Mouse (Mus musculus) lung, embryonic 16.5 days (tissue): Measurements from ENCODE around the gene Rundc1. TPM values are rescaled to one million over a fixed set of nuclear protein-coding genes. Genes with fewer than 3 reads are reported as not detected.
"Not testable (repeated sequence)": the region's sequence is repeated elsewhere in the genome, so short reads cannot be mapped to it uniquely, and the experiment has no call there.

Experiments used
- ATAC-seq: fragments of 200-750 bp; cut with Nextera tagmentation; 2 replicates; pipeline ENCODE4 v1.8.0; 2017; ENCODE audit warnings: low read depth, mild to moderate bottlenecking, moderate library complexity
- H3K27ac ChIP-seq: fragments of 300-500 bp; sonication (generic); 2 replicates; pipeline ENCODE4 v1.5.1; 2014; ENCODE audit warnings: mild to moderate bottlenecking, control low read depth, low read length
- H3K27me3 ChIP-seq: fragments of 300-500 bp; sonication (generic); 2 replicates; pipeline ENCODE4 v1.6.1; 2014; ENCODE audit warnings: low read depth, low read length, mixed read lengths; ENCODE audit not compliant: control insufficient read depth, insufficient read depth
- H3K36me3 ChIP-seq: fragments of 300-500 bp; sonication (generic); 2 replicates; pipeline ENCODE4 v1.6.1; 2014; ENCODE audit warnings: low read length; ENCODE audit not compliant: control insufficient read depth, insufficient read depth
- H3K4me1 ChIP-seq: fragments of 300-500 bp; sonication (generic); replicated peaks from 2 replicates; pipeline ENCODE4 v1.6.1; 2014; ENCODE audit warnings: low read length, mixed read lengths; ENCODE audit not compliant: control insufficient read depth, insufficient read depth
- H3K4me2 ChIP-seq: fragments of 300-500 bp; sonication (generic); 2 replicates; pipeline ENCODE4 v1.6.1; 2014; ENCODE audit warnings: low read depth, low read length, control low read depth
- H3K4me3 ChIP-seq: fragments of 300-500 bp; sonication (generic); 2 replicates; pipeline ENCODE4 v1.5.1; 2014; ENCODE audit warnings: mild to moderate bottlenecking, low read length, control low read depth
- H3K9ac ChIP-seq: fragments of 300-500 bp; sonication (generic); 2 replicates; pipeline ENCODE4 v1.6.1; 2014; ENCODE audit warnings: low read length, control low read depth
- H3K9me3 ChIP-seq: fragments of 300-500 bp; sonication (generic); 2 replicates; pipeline ENCODE4 v1.6.1; 2016; ENCODE audit warnings: low read length; ENCODE audit not compliant: control insufficient read depth
- WGBS: fragments of 180-500 bp; shearing (Covaris S2); extraction: QIAGEN DNeasy Blood & Tissue Kit; methylation state at CpG from one replicate; pipeline ENCODE4 v1.1.7; 2014; 5-methylcytosine and 5-hydroxymethylcytosine counted together
- polyA plus RNA-seq: library from polyadenylated mRNA; unstranded; fragments of >200 nt; fragmentation: Nextera tagmentation; extraction: Ambion mirVana; gene quantifications from 2 replicates; pipeline ENCODE4 v1.2.1, GENCODE M21; 2015

The Rundc1 gene
- polyA plus RNA-seq, 1 experiment from 2014 or later = 19.9 TPM

DNA sequence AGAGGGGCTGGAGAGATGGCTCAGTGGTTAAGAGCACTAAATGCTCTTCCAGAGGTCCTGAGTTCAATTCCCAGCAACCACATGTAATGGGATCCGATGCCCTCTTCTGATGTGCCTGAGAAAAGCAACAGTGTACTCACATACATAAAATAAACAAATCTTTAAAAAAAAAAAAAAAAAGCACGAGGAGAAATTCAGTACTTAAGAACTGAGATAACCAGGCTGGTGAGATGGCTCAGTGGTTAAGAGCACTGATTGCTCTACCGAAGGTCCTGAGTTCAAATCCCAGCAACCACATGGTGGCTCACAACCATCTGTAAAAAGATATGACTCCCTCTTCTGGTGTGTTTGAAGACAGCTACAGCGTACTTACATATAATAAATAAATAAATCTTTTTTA is 24.7 kb downstream of the Rundc1 start:
- WGBS = 64% methylated on average over 4 of the region's 4 CpGs
- H3K4me2 ChIP-seq, H3K36me3 ChIP-seq, H3K27ac ChIP-seq, ATAC-seq, H3K9me3 ChIP-seq, H3K27me3 ChIP-seq, H3K9ac ChIP-seq, H3K4me3 ChIP-seq: not testable (repeated sequence)
- peaks cover 15% of the 10 kb centered on the region; the same call in 1 of the 2 replicates for H3K4me1 ChIP-seq

DNA sequence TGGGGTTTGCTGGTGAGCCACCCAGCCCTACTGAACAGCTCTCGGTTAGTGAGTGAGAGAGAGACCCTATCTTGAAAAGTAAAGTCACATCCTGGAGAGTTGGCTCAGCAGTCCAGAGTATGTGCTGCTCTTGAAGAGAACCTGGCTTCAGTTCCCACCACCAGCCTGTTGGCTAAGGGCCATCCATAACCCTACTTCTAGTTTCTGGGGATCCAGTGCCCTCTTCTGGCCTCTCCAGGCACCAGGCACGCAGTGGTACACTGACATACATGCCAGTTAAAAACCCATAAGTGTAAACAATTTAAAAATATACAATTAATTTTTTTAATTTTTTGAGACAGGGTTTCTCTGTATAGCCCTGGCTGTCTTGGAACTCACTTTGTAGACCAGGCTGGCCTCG is 25.5 kb downstream of the Rundc1 start:
- WGBS = 78% methylated on average over 3 of the region's 3 CpGs
- H3K9ac ChIP-seq = no peak overlapping the region
- H3K4me3 ChIP-seq = no peak overlapping the region

GRCm38 (mm10) chr11:101451536-101451935 is 26.7 kb downstream of the Rundc1 start:
- 88% methylated on average over 10 of the region's 10 CpGs for WGBS
- Histone ChIP-seq H3K36me3 (no peaks in the 10 kb centered on the region; the same call in 1 of the 2 replicates), H3K27ac (no peak overlapping the region), H3K9me3 (no peaks in the 10 kb centered on the region), H3K27me3 (no peaks in the 10 kb centered on the region), H3K4me1 (peaks cover 14% of the 10 kb centered on the region; the same call in 1 of the 2 replicates), H3K4me3 (no peak overlapping the region), H3K9ac (no peak overlapping the region), H3K4me2 (no peak overlapping the region)
- ATAC-seq = no peak

More for the DNA sequence above, 25.5 kb downstream of the Rundc1 start:
- peaks cover 14% of the 10 kb centered on the region; the same call in 1 of the 2 replicates for H3K4me1 ChIP-seq
- H3K36me3 ChIP-seq = peaks cover 4% of the 10 kb centered on the region
- H3K27ac ChIP-seq = no peak overlapping the region
- no peak overlapping the region for H3K4me2 ChIP-seq
- no peak for ATAC-seq
- no peaks in the 10 kb centered on the region for H3K9me3 ChIP-seq
- H3K27me3 ChIP-seq = no peaks in the 10 kb centered on the region

GRCm38 (mm10) chr11:101452093-101452774 is 27.3 kb downstream of the Rundc1 start:
- H3K4me1 ChIP-seq = peaks cover 14% of the 10 kb centered on the region; the same call in 1 of the 2 replicates
- no peak overlapping the region for H3K4me3 ChIP-seq
- no peak overlapping the region for H3K4me2 ChIP-seq
- no peak for ATAC-seq
- H3K27ac ChIP-seq = no peak overlapping the region
- WGBS = 57% methylated on average over 10 of the region's 10 CpGs
- H3K36me3 ChIP-seq = no peaks in the 10 kb centered on the region
- H3K9ac ChIP-seq = no peak overlapping the region
- no peaks in the 10 kb centered on the region for H3K27me3 ChIP-seq
- H3K9me3 ChIP-seq = no peaks in the 10 kb centered on the region

GRCm38 (mm10) chr11:101454702-101455101 is 29.8 kb downstream of the Rundc1 start:
- Histone ChIP-seq H3K27me3 (no peaks in the 10 kb centered on the region), H3K4me3 (no peak overlapping the region), H3K27ac (peak overlapping the region; percentile 10; the same call in 1 of the 2 replicates), H3K4me2 (no peak overlapping the region), H3K36me3 (0 out of 2 replicates have a peak, but pooled peaks cover 2% of the 10 kb centered on the region), H3K9me3 (no peaks in the 10 kb centered on the region), H3K4me1 (peaks cover 4% of the 10 kb centered on the region; the same call in 1 of the 2 replicates), H3K9ac (no peak overlapping the region)
- WGBS = 63% methylated on average over 6 of the region's 6 CpGs
- no peak for ATAC-seq

DNA sequence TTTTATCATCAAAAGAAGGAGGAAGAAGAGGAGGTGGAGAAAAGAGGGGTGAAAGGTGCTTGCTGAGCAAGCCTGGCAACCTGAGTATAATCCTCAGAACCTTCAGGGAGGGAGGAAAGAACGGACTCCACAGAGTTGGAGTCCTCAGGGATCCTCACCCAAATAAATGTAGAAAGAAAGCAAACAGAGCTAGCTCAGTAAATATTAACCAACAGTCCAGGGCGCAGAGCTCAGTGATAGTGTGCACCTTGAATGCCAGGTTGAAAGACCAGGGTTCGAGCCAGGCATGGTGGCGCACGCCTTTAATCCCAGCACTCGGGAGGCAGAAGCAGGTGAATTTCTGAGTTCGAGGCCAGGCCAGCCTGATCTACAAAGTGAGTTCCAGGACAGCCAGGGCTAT is 30.7 kb downstream of the Rundc1 start:
- Histone ChIP-seq H3K27me3 (no peaks in the 10 kb centered on the region), H3K27ac (no peak overlapping the region), H3K36me3 (0 out of 2 replicates have a peak, but pooled peaks cover 7% of the 10 kb centered on the region), H3K4me2 (no peak overlapping the region), H3K9me3 (no peaks in the 10 kb centered on the region), H3K4me3 (no peak overlapping the region), H3K4me1 (peaks cover 4% of the 10 kb centered on the region; the same call in 1 of the 2 replicates), H3K9ac (no peak overlapping the region)
- ATAC-seq = no peak
- 69% methylated on average over 7 of the region's 7 CpGs for WGBS

GRCm38 (mm10) chr11:101457631-101458030 is 32.7 kb downstream of the Rundc1 start:
- peaks cover 7% of the 10 kb centered on the region; the same call in 1 of the 2 replicates for H3K4me1 ChIP-seq
- 0 out of 2 replicates have a peak, but pooled peaks cover 7% of the 10 kb centered on the region for H3K36me3 ChIP-seq
- no peaks in the 10 kb centered on the region for H3K9me3 ChIP-seq
- H3K9ac ChIP-seq = no peak overlapping the region
- 89% methylated on average over 9 of the region's 9 CpGs for WGBS
- no peak overlapping the region for H3K4me3 ChIP-seq
- no peak for ATAC-seq
- H3K27me3 ChIP-seq = no peaks in the 10 kb centered on the region
- no peak overlapping the region for H3K4me2 ChIP-seq
- H3K27ac ChIP-seq = no peak overlapping the region

- 81% methylated on average over 12 of the region's 12 CpGs for WGBS
- H3K27ac ChIP-seq = no peak overlapping the region
- no peaks in the 10 kb centered on the region for H3K27me3 ChIP-seq
- peaks cover 9% of the 10 kb centered on the region; the same call in 1 of the 2 replicates for H3K4me1 ChIP-seq
- no peak overlapping the region for H3K4me3 ChIP-seq
- H3K36me3 ChIP-seq = 0 out of 2 replicates have a peak, but pooled peaks cover 7% of the 10 kb centered on the region
- no peak for ATAC-seq
- no peaks in the 10 kb centered on the region for H3K9me3 ChIP-seq
- no peak overlapping the region for H3K4me2 ChIP-seq
- no peak overlapping the region for H3K9ac ChIP-seq
Observed at GRCm38 (mm10) chr11:101458217-101458616, 33.3 kb downstream of the Rundc1 start.

DNA sequence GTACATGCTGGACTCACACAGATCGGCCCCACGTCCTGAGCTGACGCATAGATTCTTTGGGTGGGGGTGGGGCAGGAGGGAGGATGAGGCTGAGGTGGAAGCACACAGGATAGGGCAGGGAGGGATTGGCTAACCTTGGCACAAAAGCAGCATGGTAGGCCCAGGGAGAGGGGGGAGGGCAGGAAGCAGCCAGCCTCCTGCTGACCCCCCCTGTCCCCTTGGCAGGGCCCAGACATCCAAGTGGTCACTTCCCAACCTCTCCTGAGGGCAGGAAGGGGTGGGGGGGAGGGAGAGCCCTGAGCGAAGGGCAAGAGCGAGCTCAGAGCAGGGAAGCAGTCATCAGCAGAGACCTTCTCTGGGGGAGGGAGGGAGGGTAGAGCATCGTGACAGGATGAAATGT is 34.8 kb downstream of the Rundc1 start:
- Histone ChIP-seq H3K36me3 (0 out of 2 replicates have a peak, but pooled peaks cover 7% of the 10 kb centered on the region), H3K4me3 (no peak overlapping the region), H3K27me3 (no peaks in the 10 kb centered on the region), H3K4me1 (peaks cover 17% of the 10 kb centered on the region; the same call in 1 of the 2 replicates), H3K9ac (no peak overlapping the region), H3K27ac (no peak overlapping the region), H3K9me3 (no peaks in the 10 kb centered on the region), H3K4me2 (no peak overlapping the region)
- 33% methylated on average over 6 of the region's 6 CpGs for WGBS
- ATAC-seq = peak; percentile 59
